In genomic region chr13:101552451-101552850, GRCm38 (mm10) we compare ENCODE assay signal across 17 mouse cellular contexts.
DNase-seq lines count a peak whose midpoint lies in the region; ATAC-seq lines count a peak whose summit lies in the region.
"Had no signal": no experiment of that assay in that cellular context is flagged by ENCODE, and none has a peak within 500 bp of the region (broad histone marks: within the 10 kb centered on the region; RNA-seq: fewer than 3 reads in every experiment).

No protein-coding gene starts in this region.

- peak; percentile 54; the same call in 1 of the 2 replicates for ATAC-seq in common myeloid progenitor, adult 5-6 weeks (replicated peaks; ENCODE audit: low read depth, poor library complexity, severe bottlenecking)
- ATAC-seq in liver, embryonic 15.5 days (ENCODE audit: insufficient read depth): peak; percentile 86
- ATAC-seq: forebrain, embryonic 13.5 days had no signal

- H3K4me1 ChIP-seq in heart, embryonic 10.5 days: peaks cover 17% of the 10 kb centered on the region
- H3K4me1 ChIP-seq in liver, embryonic 15.5 days (replicated peaks): peaks cover 70% of the 10 kb centered on the region
- H3K4me1 ChIP-seq: forebrain, embryonic 13.5 days; limb, embryonic 13.5 days had no signal

- H3K27ac ChIP-seq in heart, embryonic 10.5 days: peak overlapping the region; percentile 19; the same call in 1 of the 2 replicates
- peak overlapping the region; percentile 98 for H3K27ac ChIP-seq in liver, embryonic 15.5 days (replicated peaks)
- H3K27ac ChIP-seq: embryonic facial prominence, embryonic 12.5 days; forebrain, embryonic 13.5 days; hindbrain, embryonic 12.5 days; limb, embryonic 13.5 days; midbrain, embryonic 13.5 days had no signal

- no peak overlapping the region for H3K4me3 ChIP-seq in heart, embryonic 10.5 days
- peak overlapping the region; percentile 42 for H3K4me3 ChIP-seq in liver, embryonic 15.5 days (replicated peaks)
- H3K4me3 ChIP-seq: embryonic facial prominence, embryonic 12.5 days; forebrain, embryonic 13.5 days; hindbrain, embryonic 12.5 days; limb, embryonic 13.5 days; midbrain, embryonic 13.5 days had no signal

- H3K27me3 ChIP-seq in heart, embryonic 10.5 days (ENCODE audit: insufficient read depth, poor library complexity, severe bottlenecking): no peaks in the 10 kb centered on the region
- no peaks in the 10 kb centered on the region for H3K27me3 ChIP-seq in liver, embryonic 15.5 days
- H3K27me3 ChIP-seq: embryonic facial prominence, embryonic 12.5 days; forebrain, embryonic 13.5 days; hindbrain, embryonic 12.5 days; midbrain, embryonic 13.5 days had no signal

- peak overlapping the region; percentile 47 for H3K9ac ChIP-seq in liver, embryonic 15.5 days
- H3K9ac ChIP-seq: embryonic facial prominence, embryonic 12.5 days; forebrain, embryonic 13.5 days; hindbrain, embryonic 12.5 days; limb, embryonic 13.5 days; midbrain, embryonic 13.5 days had no signal

- H3K36me3 ChIP-seq in heart, embryonic 10.5 days: no peaks in the 10 kb centered on the region
- no peaks in the 10 kb centered on the region for H3K36me3 ChIP-seq in liver, embryonic 15.5 days (replicated peaks)
- H3K36me3 ChIP-seq: embryonic facial prominence, embryonic 12.5 days; hindbrain, embryonic 12.5 days; limb, embryonic 13.5 days; midbrain, embryonic 13.5 days had no signal

- H3K4me2 ChIP-seq in liver, embryonic 15.5 days: peak overlapping the region; percentile 62
- H3K4me2 ChIP-seq: embryonic facial prominence, embryonic 12.5 days; forebrain, embryonic 13.5 days; hindbrain, embryonic 12.5 days; limb, embryonic 13.5 days; midbrain, embryonic 13.5 days had no signal

- DNase-seq in heart, embryonic 10.5 days (ENCODE audit: low spot score): no peak
- DNase-seq in heart, postnatal 25 days (ENCODE audit: low spot score): no peak
- DNase-seq in spleen, postnatal 36 days (ENCODE audit: low spot score in 2 of 2): peak; percentile 57 to 77
- DNase-seq in thymus, postnatal 36 days: no peak
- no peak for DNase-seq in MN1 (ENCODE audit: low spot score)
- no peak for DNase-seq in thymus, postnatal 14 days
- DNase-seq: adrenal gland, postnatal 10 days; cerebellum, postnatal 14 days; kidney, adult 18-20 months; lung, postnatal 14 days had no signal

- H3K9me3 ChIP-seq in heart, embryonic 10.5 days: no peaks in the 10 kb centered on the region
- H3K9me3 ChIP-seq in liver, embryonic 15.5 days (replicated peaks): no peaks in the 10 kb centered on the region
- H3K9me3 ChIP-seq: embryonic facial prominence, embryonic 12.5 days; forebrain, embryonic 13.5 days; hindbrain, embryonic 12.5 days; limb, embryonic 13.5 days; midbrain, embryonic 13.5 days had no signal

- WGBS in heart, embryonic 10.5 days: 76% methylated on average over 2 of the region's 2 CpGs
- WGBS in liver, embryonic 15.5 days (ENCODE audit: insufficient replicate concordance): 44% methylated on average over 2 of the region's 2 CpGs

- intact Hi-C loops in heart, postnatal 25 days (cut with DNase I): no loop called here

Comparison
In these comparisons a context has a peak if more than half of its experiments do, and no peak if none do; other contexts are left out.
1. DNase-seq: peak in spleen, postnatal 36 days (2 of 2); none in heart, embryonic 10.5 days (single experiment), heart, postnatal 25 days (single experiment), thymus, postnatal 36 days (0 of 2), MN1 (single experiment) and thymus, postnatal 14 days (single experiment).